Mouse (Mus musculus) C2C12 (cell line): ENCODE measurements around the gene Dazap1.
"Not testable (repeated sequence)": the region's sequence is repeated elsewhere in the genome, so short reads cannot be mapped to it uniquely, and the experiment has no call there.

Experiments used
- CEBPB ChIP-seq: IDR thresholded peaks from one replicate; pipeline ENCODE4 v1.6.1; 2011; ENCODE audit warnings: low read depth, mild to moderate bottlenecking, control low read depth, moderate library complexity
- CTCF ChIP-seq: IDR thresholded peaks from one replicate; pipeline ENCODE4 v1.5.1; 2011; ENCODE audit not compliant: control insufficient read depth, insufficient read depth, insufficient read length
- MAX ChIP-seq: IDR thresholded peaks from one replicate; pipeline ENCODE4 v1.6.1; 2011; ENCODE audit warnings: mild to moderate bottlenecking, control low read depth
- USF1 ChIP-seq: IDR thresholded peaks from one replicate; pipeline ENCODE4 v1.6.1; 2011; ENCODE audit warnings: low read depth, mild to moderate bottlenecking, control low read depth, moderate library complexity

- TF ChIP-seq CTCF, MAX, USF1, CEBPB: not testable (repeated sequence)
Measured at GRCm38 (mm10) chr10:80223137-80223536, 38.1 kb upstream of the Dazap1 start.
